Mouse (Mus musculus) testis, adult 2 months (tissue): ENCODE results near the gene Clasp1. TPM values are rescaled to one million over a fixed set of nuclear protein-coding genes. Genes with fewer than 3 reads are reported as not detected.
"Not testable (repeated sequence)": the region's sequence is repeated elsewhere in the genome, so short reads cannot be mapped to it uniquely, and the experiment has no call there.

Experiments used
- H3K27ac ChIP-seq: fragments of 200-500 bp; 2 replicates; pipeline ENCODE4 v1.5.1; 2012; ENCODE audit warnings: low read depth, low read length; ENCODE audit not compliant: control insufficient read depth, insufficient read depth
- H3K27me3 ChIP-seq: fragments of 200-500 bp; 2 replicates; pipeline ENCODE4 v1.6.1; 2012; ENCODE audit warnings: mild to moderate bottlenecking, low read length, moderate library complexity; ENCODE audit not compliant: control insufficient read depth, insufficient read depth
- H3K36me3 ChIP-seq: fragments of 200-500 bp; 2 replicates; pipeline ENCODE4 v1.6.1; 2012; ENCODE audit warnings: mild to moderate bottlenecking, low read length; ENCODE audit not compliant: control insufficient read depth, insufficient read depth
- H3K4me1 ChIP-seq: fragments of 200-500 bp; 2 replicates; pipeline ENCODE4 v1.6.1; 2012; ENCODE audit warnings: low read length; ENCODE audit not compliant: control insufficient read depth, insufficient read depth
- H3K4me3 ChIP-seq: fragments of 200-500 bp; 2 replicates; pipeline ENCODE4 v1.5.1; 2012; ENCODE audit warnings: low read depth, mild to moderate bottlenecking, low read length, moderate library complexity, mixed read lengths; ENCODE audit not compliant: control insufficient read depth
- CTCF ChIP-seq: fragments of 200-500 bp; IDR thresholded peaks from 2 replicates; pipeline ENCODE4 v1.5.1; 2012; ENCODE audit warnings: low read depth, mild to moderate bottlenecking, inconsistent platforms, low read length, moderate library complexity; ENCODE audit not compliant: control insufficient read depth, insufficient read depth, insufficient replicate concordance
- POLR2A ChIP-seq: fragments of 200-500 bp; IDR thresholded peaks from 2 replicates; pipeline ENCODE4 v1.6.1; 2012; ENCODE audit warnings: low read depth, mild to moderate bottlenecking, inconsistent platforms, low read length, moderate library complexity; ENCODE audit not compliant: control insufficient read depth
- polyA plus RNA-seq: library from polyadenylated mRNA; depleted of rRNA; stranded (reverse); fragments of >200 nt; gene quantifications from 2 replicates; pipeline ENCODE4 v1.2.3, GENCODE M21; 2012

Clasp1 gene
- polyA plus RNA-seq, 1 experiment = 33.1 TPM

- Histone ChIP-seq H3K4me3 (no peak overlapping the region), H3K4me1 (no peaks in the 10 kb centered on the region), H3K36me3 (peaks cover 2% of the 10 kb centered on the region; the same call in 1 of the 2 replicates), H3K27me3 (no peaks in the 10 kb centered on the region), H3K27ac (no peak overlapping the region)
- TF ChIP-seq CTCF (no peak), POLR2A (no peak)
Observed at GRCm38 (mm10) chr1:118589721-118590120, 200.9 kb downstream of the Clasp1 start.

GRCm38 (mm10) chr1:118592933-118593332 lies 204.1 kb downstream of the Clasp1 start:
- Histone ChIP-seq H3K36me3 (peaks cover 2% of the 10 kb centered on the region; the same call in 1 of the 2 replicates), H3K27me3 (no peaks in the 10 kb centered on the region), H3K4me1 (no peaks in the 10 kb centered on the region), H3K27ac (no peak overlapping the region), H3K4me3 (no peak overlapping the region)
- TF ChIP-seq POLR2A (no peak), CTCF (no peak)

- Histone ChIP-seq H3K36me3 (peaks cover 2% of the 10 kb centered on the region; the same call in 1 of the 2 replicates), H3K27me3 (no peaks in the 10 kb centered on the region), H3K4me3 (no peak overlapping the region), H3K4me1 (no peaks in the 10 kb centered on the region), H3K27ac (no peak overlapping the region)
- TF ChIP-seq POLR2A = no peak
- TF ChIP-seq CTCF = no peak
Observed at GRCm38 (mm10) chr1:118595395-118595794, 206.5 kb downstream of the Clasp1 start.

GRCm38 (mm10) chr1:118597475-118598213 lies 208.8 kb downstream of the Clasp1 start:
- Histone ChIP-seq H3K36me3 (no peaks in the 10 kb centered on the region; the same call in 1 of the 2 replicates), H3K4me3 (peak overlapping the region; percentile 29; the same call in 1 of the 2 replicates), H3K27me3 (no peaks in the 10 kb centered on the region), H3K27ac (no peak overlapping the region), H3K4me1 (no peaks in the 10 kb centered on the region)
- TF ChIP-seq POLR2A = no peak
- no peak for TF ChIP-seq CTCF

GRCm38 (mm10) chr1:118598339-118598738 lies 209.5 kb downstream of the Clasp1 start:
- H3K4me1 ChIP-seq = no peaks in the 10 kb centered on the region
- no peak overlapping the region for H3K4me3 ChIP-seq
- H3K36me3 ChIP-seq = no peaks in the 10 kb centered on the region; the same call in 1 of the 2 replicates
- H3K27ac ChIP-seq = no peak overlapping the region
- TF ChIP-seq POLR2A (no peak), CTCF (no peak)
- H3K27me3 ChIP-seq = no peaks in the 10 kb centered on the region

GRCm38 (mm10) chr1:118613631-118614183 lies 224.8 kb downstream of the Clasp1 start:
- peak overlapping the region; percentile 9 for H3K4me3 ChIP-seq
- H3K27me3 ChIP-seq = no peaks in the 10 kb centered on the region
- no peak for TF ChIP-seq CTCF
- no peak for TF ChIP-seq POLR2A
- H3K27ac ChIP-seq = no peak overlapping the region
- H3K4me1 ChIP-seq = no peaks in the 10 kb centered on the region
- H3K36me3 ChIP-seq = no peaks in the 10 kb centered on the region

GRCm38 (mm10) chr1:118621055-118621454 lies 232.2 kb downstream of the Clasp1 start:
- not testable (repeated sequence) for H3K27me3 ChIP-seq, H3K36me3 ChIP-seq, H3K27ac ChIP-seq, H3K4me3 ChIP-seq, H3K4me1 ChIP-seq
